Mouse (Mus musculus): ENCODE results near the gene Hs3st4. TPM values are rescaled to one million over a fixed set of nuclear protein-coding genes. Genes with fewer than 3 reads are reported as not detected.

Gene Hs3st4
- polyA plus RNA-seq, 1 experiment from 2014 or later = not detected

DNA sequence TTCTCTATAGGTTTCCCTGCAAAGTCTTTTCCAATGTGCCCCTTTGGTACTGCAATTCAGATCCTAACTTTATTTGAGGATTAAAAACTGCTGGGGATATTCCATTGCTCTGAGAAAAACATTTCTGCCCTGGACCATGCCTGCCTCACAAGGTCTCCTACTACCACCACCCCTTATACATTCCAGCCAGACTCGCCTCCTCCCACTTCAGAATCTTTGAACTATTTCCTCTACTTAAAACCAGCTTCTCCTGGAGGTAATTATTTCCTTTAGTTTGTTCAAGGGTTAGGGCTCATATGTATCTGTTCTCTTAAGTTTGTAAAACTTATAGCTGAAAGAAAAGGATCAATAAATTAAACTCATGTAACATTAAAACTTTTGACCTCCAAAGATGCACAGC lies 389.6 kb downstream of the Hs3st4 start:
- no peak for ATAC-seq (ENCODE audit: insufficient number of reproducible peaks, low FRiP score, low TSS enrichment, low read depth)
- Histone ChIP-seq H3K27ac (replicated peaks; ENCODE audit: low read depth, low read length) (no peak overlapping the region), H3K9ac (ENCODE audit: low read length) (no peak overlapping the region), H3K4me2 (ENCODE audit: low read depth, severe bottlenecking) (no peak overlapping the region), H3K27me3 (ENCODE audit: control insufficient read depth, insufficient read depth, low read length) (no peaks in the 10 kb centered on the region), H3K4me3 (ENCODE audit: low read depth, low read length) (no peak overlapping the region), H3K36me3 (ENCODE audit: control insufficient read depth, insufficient read depth, low read length) (no peaks in the 10 kb centered on the region), H3K9me3 (ENCODE audit: control insufficient read depth, low read length) (no peaks in the 10 kb centered on the region), H3K4me1 (ENCODE audit: control insufficient read depth, insufficient read depth, low read length) (0 out of 2 replicates have a peak, but pooled peaks cover 3% of the 10 kb centered on the region)
- no peak for DNase-seq (ENCODE audit: low spot score)
- 48% methylated on average over 1 of the region's 1 CpGs for WGBS

DNA sequence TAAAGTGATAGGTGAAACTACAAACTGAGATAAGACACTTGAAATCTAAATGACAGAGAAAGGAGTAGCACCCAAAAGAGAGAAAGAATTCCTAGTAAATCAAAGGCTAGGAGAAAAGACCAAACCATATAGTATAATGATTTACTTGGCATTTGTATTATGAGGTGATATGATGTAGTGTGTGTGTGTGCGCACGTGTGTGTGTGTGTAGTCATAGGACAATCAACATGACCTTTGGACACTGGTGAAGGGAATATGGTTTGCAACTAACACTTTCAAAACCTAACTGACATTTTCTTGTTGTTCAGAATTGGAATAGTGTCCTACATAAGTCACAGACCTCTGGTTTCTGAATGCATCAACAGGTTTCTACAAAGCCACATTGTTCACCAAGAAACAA lies 390.0 kb downstream of the Hs3st4 start:
- no peak overlapping the region for H3K9ac ChIP-seq (ENCODE audit: low read length)
- H3K4me3 ChIP-seq (ENCODE audit: low read depth, low read length) = no peak overlapping the region
- ATAC-seq (ENCODE audit: insufficient number of reproducible peaks, low FRiP score, low TSS enrichment, low read depth) = no peak
- DNase-seq (ENCODE audit: low spot score) = no peak
- H3K4me2 ChIP-seq (ENCODE audit: low read depth, severe bottlenecking) = no peak overlapping the region
- no peak overlapping the region for H3K27ac ChIP-seq (replicated peaks; ENCODE audit: low read depth, low read length)
- no peaks in the 10 kb centered on the region for H3K9me3 ChIP-seq (ENCODE audit: control insufficient read depth, low read length)
- WGBS = 88% methylated on average over 2 of the region's 2 CpGs
- H3K27me3 ChIP-seq (ENCODE audit: control insufficient read depth, insufficient read depth, low read length) = no peaks in the 10 kb centered on the region
- H3K36me3 ChIP-seq (ENCODE audit: control insufficient read depth, insufficient read depth, low read length) = no peaks in the 10 kb centered on the region
- H3K4me1 ChIP-seq (ENCODE audit: control insufficient read depth, insufficient read depth, low read length) = 0 out of 2 replicates have a peak, but pooled peaks cover 3% of the 10 kb centered on the region

DNA sequence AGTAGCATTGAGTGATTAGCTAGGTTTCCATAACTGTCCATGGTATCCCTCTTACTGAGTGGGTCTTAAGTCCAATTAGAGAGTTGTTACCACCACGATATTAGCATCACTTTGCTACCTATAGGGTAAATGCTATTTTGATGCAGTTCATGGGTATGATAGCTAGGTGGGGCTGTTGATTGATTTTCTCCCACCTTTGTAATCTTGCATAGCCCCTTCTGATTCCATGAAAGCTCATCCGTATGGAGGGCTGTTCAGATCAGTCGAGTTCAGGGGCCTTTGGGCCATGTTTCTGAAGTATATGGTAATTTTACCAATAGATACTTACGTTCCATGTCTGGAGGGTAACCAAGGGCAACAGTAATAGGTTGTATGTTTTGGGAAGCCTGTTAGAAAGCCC lies 400.8 kb downstream of the Hs3st4 start:
- DNase-seq (ENCODE audit: low spot score) (peak; percentile 33), ATAC-seq (ENCODE audit: insufficient number of reproducible peaks, low FRiP score, low TSS enrichment, low read depth) (no peak)
- Histone ChIP-seq H3K9me3 (ENCODE audit: control insufficient read depth, low read length) (no peaks in the 10 kb centered on the region), H3K4me2 (ENCODE audit: low read depth, severe bottlenecking) (no peak overlapping the region), H3K27ac (replicated peaks; ENCODE audit: low read depth, low read length) (no peak overlapping the region), H3K27me3 (ENCODE audit: control insufficient read depth, insufficient read depth, low read length) (no peaks in the 10 kb centered on the region), H3K4me1 (ENCODE audit: control insufficient read depth, insufficient read depth, low read length) (no peaks in the 10 kb centered on the region), H3K9ac (ENCODE audit: low read length) (no peak overlapping the region), H3K4me3 (ENCODE audit: low read depth, low read length) (no peak overlapping the region), H3K36me3 (ENCODE audit: control insufficient read depth, insufficient read depth, low read length) (no peaks in the 10 kb centered on the region)
- 39% methylated on average over 4 of the region's 4 CpGs for WGBS

DNA sequence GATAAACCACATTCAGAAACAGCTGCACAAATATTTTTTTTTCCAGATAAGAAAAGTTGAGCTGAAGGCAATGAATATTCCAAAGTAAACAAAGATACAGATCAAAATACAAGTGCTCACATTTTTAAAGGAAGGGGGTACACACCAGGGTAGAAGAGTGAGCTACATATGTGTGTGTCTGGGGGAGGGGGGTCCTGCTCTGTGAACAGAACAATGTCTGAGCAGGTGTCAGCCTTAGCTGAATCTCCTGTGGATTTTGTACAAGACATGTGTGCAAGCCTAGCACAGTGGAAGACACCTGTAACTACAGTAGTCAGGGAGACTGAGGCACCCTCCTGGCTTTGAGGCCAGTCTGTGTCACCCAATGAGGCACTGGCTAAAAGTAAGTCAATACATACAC lies 416.5 kb downstream of the Hs3st4 start:
- no peak for DNase-seq (ENCODE audit: low spot score)
- Histone ChIP-seq H3K27me3 (ENCODE audit: control insufficient read depth, insufficient read depth, low read length) (no peaks in the 10 kb centered on the region), H3K4me1 (ENCODE audit: control insufficient read depth, insufficient read depth, low read length) (no peaks in the 10 kb centered on the region), H3K4me2 (ENCODE audit: low read depth, severe bottlenecking) (no peak overlapping the region), H3K9me3 (ENCODE audit: control insufficient read depth, low read length) (no peaks in the 10 kb centered on the region), H3K9ac (ENCODE audit: low read length) (no peak overlapping the region), H3K4me3 (ENCODE audit: low read depth, low read length) (no peak overlapping the region), H3K36me3 (ENCODE audit: control insufficient read depth, insufficient read depth, low read length) (no peaks in the 10 kb centered on the region), H3K27ac (replicated peaks; ENCODE audit: low read depth, low read length) (no peak overlapping the region)
- no peak for ATAC-seq (ENCODE audit: insufficient number of reproducible peaks, low FRiP score, low TSS enrichment, low read depth)

DNA sequence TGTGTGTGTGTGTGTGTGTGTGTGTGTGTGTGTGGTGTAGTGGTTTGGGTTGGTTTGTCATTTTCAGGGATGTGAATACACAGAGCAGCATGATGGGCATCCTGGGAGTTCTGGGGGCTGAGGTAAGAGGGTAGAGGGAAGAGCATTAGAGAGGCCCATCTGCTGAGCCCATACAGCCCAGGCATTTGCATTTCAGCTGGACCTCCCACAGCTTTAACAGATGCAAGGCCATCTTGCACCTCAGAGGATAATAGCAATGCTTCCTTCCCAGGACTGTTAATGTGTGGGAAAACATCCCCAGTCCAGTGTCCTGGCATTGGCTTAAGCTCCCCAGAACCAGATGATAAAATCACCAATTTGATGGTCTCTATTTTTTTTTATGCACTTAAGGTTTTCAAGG lies 444.3 kb downstream of the Hs3st4 start:
- ATAC-seq (ENCODE audit: insufficient number of reproducible peaks, low FRiP score, low TSS enrichment, low read depth) (no peak), DNase-seq (ENCODE audit: low spot score) (no peak)
- H3K36me3 ChIP-seq (ENCODE audit: control insufficient read depth, insufficient read depth, low read length) = no peaks in the 10 kb centered on the region
- H3K4me3 ChIP-seq (ENCODE audit: low read depth, low read length) = no peak overlapping the region
- no peaks in the 10 kb centered on the region for H3K27me3 ChIP-seq (ENCODE audit: control insufficient read depth, insufficient read depth, low read length)
- no peak overlapping the region for H3K27ac ChIP-seq (replicated peaks; ENCODE audit: low read depth, low read length)
- H3K9me3 ChIP-seq (ENCODE audit: control insufficient read depth, low read length) = no peaks in the 10 kb centered on the region
- no peak overlapping the region for H3K9ac ChIP-seq (ENCODE audit: low read length)
- no peaks in the 10 kb centered on the region for H3K4me1 ChIP-seq (ENCODE audit: control insufficient read depth, insufficient read depth, low read length)
- no peak overlapping the region for H3K4me2 ChIP-seq (ENCODE audit: low read depth, severe bottlenecking)
